Mouse (Mus musculus) intestine, postnatal 0 days (tissue): ENCODE data around the gene Ypel4. TPM values are rescaled to one million over a fixed set of nuclear protein-coding genes. Genes with fewer than 3 reads are reported as not detected.

ENCODE experiments used
- ATAC-seq: fragments of 200-750 bp; cut with Nextera tagmentation; 2 replicates; pipeline ENCODE4 v1.8.0; 2017; ENCODE audit warnings: mild to moderate bottlenecking, moderate TSS enrichment, moderate library complexity
- H3K27ac ChIP-seq: fragments of 300-500 bp; sonication (generic); 2 replicates; pipeline ENCODE4 v1.5.1; 2014; ENCODE audit warnings: mild to moderate bottlenecking, low read depth, low read length, moderate library complexity
- H3K27me3 ChIP-seq: fragments of 300-500 bp; sonication (generic); replicated peaks from 2 replicates; pipeline ENCODE4 v1.6.1; 2014; ENCODE audit warnings: low read length, mixed read lengths; ENCODE audit not compliant: control insufficient read depth, insufficient read depth
- H3K36me3 ChIP-seq: fragments of 300-500 bp; sonication (generic); 2 replicates; pipeline ENCODE4 v1.6.1; 2014; ENCODE audit warnings: mild to moderate bottlenecking, moderate library complexity; ENCODE audit not compliant: control insufficient read depth, insufficient read depth
- H3K4me1 ChIP-seq: fragments of 300-500 bp; sonication (generic); replicated peaks from 2 replicates; pipeline ENCODE4 v1.6.1; 2014; ENCODE audit warnings: antibody characterized with exemption, low read length, mixed read lengths; ENCODE audit not compliant: control insufficient read depth, insufficient read depth
- H3K4me2 ChIP-seq: fragments of 300-500 bp; sonication (generic); replicated peaks from 2 replicates; pipeline ENCODE4 v1.6.1; 2014; ENCODE audit warnings: low read depth, mild to moderate bottlenecking, moderate library complexity
- H3K4me3 ChIP-seq: fragments of 300-500 bp; sonication (generic); 2 replicates; pipeline ENCODE4 v1.5.1; 2014; ENCODE audit warnings: low read depth, low read length
- H3K9ac ChIP-seq: fragments of 300-500 bp; sonication (generic); 2 replicates; pipeline ENCODE4 v1.6.1; 2014; ENCODE audit warnings: mild to moderate bottlenecking, low read depth, low read length
- H3K9me3 ChIP-seq: fragments of 300-500 bp; sonication (generic); 2 replicates; pipeline ENCODE4 v1.6.1; 2016; ENCODE audit warnings: mixed run types; ENCODE audit not compliant: control insufficient read depth
- CTCF ChIP-seq: sonication (generic); IDR thresholded peaks from 2 replicates; pipeline ENCODE4 v1.5.1; 2016; ENCODE audit warnings: low read depth, mild to moderate bottlenecking, control low read depth, antibody characterized with exemption, moderate library complexity
- WGBS: fragments of 180-500 bp; shearing (Covaris S2); extraction: QIAGEN DNeasy Blood & Tissue Kit; methylation state at CpG from one replicate; pipeline ENCODE4 v1.1.7; 2014; 5-methylcytosine and 5-hydroxymethylcytosine counted together
- polyA plus RNA-seq: library from polyadenylated mRNA; unstranded; fragments of >200 nt; fragmentation: Nextera tagmentation; extraction: Ambion mirVana; gene quantifications from 2 replicates; pipeline ENCODE4 v1.2.1, GENCODE M21; 2015

The Ypel4 gene
- polyA plus RNA-seq, 1 experiment from 2014 or later = 1.9 TPM

DNA sequence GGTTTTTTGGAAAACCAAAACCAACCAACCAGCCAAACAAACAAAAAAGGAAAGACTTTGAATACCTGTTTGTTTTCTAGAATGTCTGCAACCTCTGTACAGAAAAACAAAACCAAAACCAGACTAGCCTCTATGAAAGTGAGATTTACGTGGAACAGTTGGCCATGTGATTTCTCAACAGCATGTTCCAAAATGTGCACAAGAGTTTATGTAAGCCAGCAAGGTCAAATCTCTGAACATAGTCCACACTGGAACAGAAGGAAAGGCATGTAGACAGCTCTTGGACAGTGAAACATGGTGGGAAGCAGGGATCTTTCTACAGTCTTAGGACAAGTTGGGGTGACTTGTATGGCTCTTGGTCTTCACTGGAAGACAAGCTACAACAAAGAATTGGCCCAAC, 28.0 kb downstream of the Ypel4 start:
- Histone ChIP-seq H3K27me3 (no peaks in the 10 kb centered on the region), H3K4me1 (no peaks in the 10 kb centered on the region), H3K36me3 (0 out of 2 replicates have a peak, but pooled peaks cover 3% of the 10 kb centered on the region), H3K4me3 (no peak overlapping the region), H3K9ac (no peak overlapping the region), H3K4me2 (no peak overlapping the region), H3K27ac (no peak overlapping the region), H3K9me3 (no peaks in the 10 kb centered on the region)
- no peak for ATAC-seq
- WGBS = 63% methylated on average over 1 of the region's 1 CpGs
- TF ChIP-seq CTCF = no peak

DNA sequence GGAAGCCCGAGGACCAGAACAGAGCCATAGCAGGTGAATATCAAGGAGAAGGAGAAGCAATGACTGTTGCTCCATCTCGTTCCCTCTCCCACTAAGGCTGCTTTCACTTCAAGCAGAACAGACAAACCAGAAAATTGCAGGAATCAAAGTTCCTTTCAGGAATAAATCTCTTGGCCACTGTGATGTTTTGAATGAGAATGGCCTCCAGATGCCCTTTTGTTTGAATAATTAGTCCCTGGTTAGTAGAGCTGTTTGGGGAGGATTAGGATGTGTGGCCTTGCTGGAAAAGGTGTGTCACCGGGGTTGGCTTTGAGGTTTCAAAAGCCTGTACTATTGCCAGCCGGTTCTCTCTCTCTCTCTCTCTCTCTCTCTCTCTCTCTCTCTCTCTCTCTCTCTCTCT, 28.4 kb downstream of the Ypel4 start:
- no peaks in the 10 kb centered on the region for H3K27me3 ChIP-seq
- WGBS = 52% methylated on average over 4 of the region's 4 CpGs
- no peaks in the 10 kb centered on the region for H3K9me3 ChIP-seq
- no peaks in the 10 kb centered on the region for H3K4me1 ChIP-seq
- H3K27ac ChIP-seq = no peak overlapping the region
- TF ChIP-seq CTCF = no peak
- no peak overlapping the region for H3K9ac ChIP-seq
- 0 out of 2 replicates have a peak, but pooled peaks cover 3% of the 10 kb centered on the region for H3K36me3 ChIP-seq
- no peak overlapping the region for H3K4me2 ChIP-seq
- H3K4me3 ChIP-seq = no peak overlapping the region
- no peak for ATAC-seq

GRCm38 (mm10) chr2:84762818-84763217, 29.0 kb downstream of the Ypel4 start:
- Histone ChIP-seq H3K4me1 (no peaks in the 10 kb centered on the region), H3K36me3 (0 out of 2 replicates have a peak, but pooled peaks cover 3% of the 10 kb centered on the region), H3K27ac (no peak overlapping the region), H3K4me3 (no peak overlapping the region), H3K27me3 (no peaks in the 10 kb centered on the region), H3K9me3 (no peaks in the 10 kb centered on the region), H3K9ac (no peak overlapping the region), H3K4me2 (no peak overlapping the region)
- ATAC-seq = peak; percentile 91
- TF ChIP-seq CTCF = no peak
- WGBS = 45% methylated on average over 1 of the region's 1 CpGs

GRCm38 (mm10) chr2:84770501-84770900, 36.6 kb downstream of the Ypel4 start:
- Histone ChIP-seq H3K27ac (no peak overlapping the region), H3K4me3 (no peak overlapping the region), H3K27me3 (no peaks in the 10 kb centered on the region), H3K4me1 (no peaks in the 10 kb centered on the region), H3K9ac (no peak overlapping the region), H3K36me3 (no peaks in the 10 kb centered on the region), H3K9me3 (no peaks in the 10 kb centered on the region), H3K4me2 (no peak overlapping the region)
- WGBS = 77% methylated on average over 6 of the region's 6 CpGs
- ATAC-seq = no peak
- no peak for TF ChIP-seq CTCF

- H3K4me2 ChIP-seq = no peak overlapping the region
- no peak for TF ChIP-seq CTCF
- no peak overlapping the region for H3K4me3 ChIP-seq
- H3K9me3 ChIP-seq = no peaks in the 10 kb centered on the region
- no peaks in the 10 kb centered on the region for H3K27me3 ChIP-seq
- no peaks in the 10 kb centered on the region for H3K36me3 ChIP-seq
- H3K4me1 ChIP-seq = no peaks in the 10 kb centered on the region
- 78% methylated on average over 4 of the region's 4 CpGs for WGBS
- H3K9ac ChIP-seq = no peak overlapping the region
- no peak overlapping the region for H3K27ac ChIP-seq
- no peak for ATAC-seq
Observed at GRCm38 (mm10) chr2:84772454-84772853, 38.6 kb downstream of the Ypel4 start.

- Histone ChIP-seq H3K4me2 (no peak overlapping the region), H3K9me3 (no peaks in the 10 kb centered on the region), H3K4me3 (no peak overlapping the region), H3K4me1 (no peaks in the 10 kb centered on the region), H3K36me3 (no peaks in the 10 kb centered on the region), H3K27me3 (no peaks in the 10 kb centered on the region; the same call in 1 of the 2 replicates), H3K27ac (no peak overlapping the region), H3K9ac (no peak overlapping the region)
- 75% methylated on average over 5 of the region's 5 CpGs for WGBS
- TF ChIP-seq CTCF = no peak
- no peak for ATAC-seq
Observed at GRCm38 (mm10) chr2:84773195-84773594, 39.3 kb downstream of the Ypel4 start.

GRCm38 (mm10) chr2:84774751-84775150, 40.9 kb downstream of the Ypel4 start:
- H3K27ac ChIP-seq = no peak overlapping the region
- peak; percentile 81 for ATAC-seq
- no peak overlapping the region for H3K9ac ChIP-seq
- 14% methylated on average over 15 of the region's 15 CpGs for WGBS
- H3K27me3 ChIP-seq = no peaks in the 10 kb centered on the region; the same call in 1 of the 2 replicates
- no peaks in the 10 kb centered on the region for H3K36me3 ChIP-seq
- H3K4me1 ChIP-seq = no peaks in the 10 kb centered on the region
- no peak for TF ChIP-seq CTCF
- no peaks in the 10 kb centered on the region for H3K9me3 ChIP-seq
- peak overlapping the region; percentile 23 for H3K4me3 ChIP-seq
- H3K4me2 ChIP-seq = peak overlapping the region; percentile 42
